Mouse (Mus musculus) T-cell, adult 2 months (primary cell): Measurements from ENCODE around the gene Ccdc12.
A peak's percentile ranks its signal among the peaks of the same experiment; 100 is the strongest.

Source experiments
- DNase-seq: peaks from one replicate; pipeline ENCODE4 v3.0.0; 2022; ENCODE audit warnings: low spot score

The Ccdc12 gene

GRCm38 (mm10) chr9:110645219-110645618 is 11.1 kb upstream of the Ccdc12 start:
- peak; percentile 82 for DNase-seq

- no peak for DNase-seq
These were observed 6.5 kb upstream of the Ccdc12 start for GRCm38 (mm10) chr9:110649775-110650174.

GRCm38 (mm10) chr9:110651931-110652722 is 4.2 kb upstream of the Ccdc12 start:
- DNase-seq: peak; percentile 26

GRCm38 (mm10) chr9:110652963-110653654 is 3.2 kb upstream of the Ccdc12 start:
- DNase-seq: peak; percentile 29

GRCm38 (mm10) chr9:110653655-110654461 is 2.4 kb upstream of the Ccdc12 start, which contains the start of gene Nbeal2:
Gene Nbeal2 (minus strand): TSS chr9:110654161.
- DNase-seq: peak; percentile 80

GRCm38 (mm10) chr9:110654726-110655650 is 1.3 kb upstream of the Ccdc12 start:
- no peak for DNase-seq

GRCm38 (mm10) chr9:110655651-110656007 is 674 bp upstream of the Ccdc12 start:
- no peak for DNase-seq

- peak; percentile 59 for DNase-seq
These were observed 1.3 kb downstream of the Ccdc12 start for GRCm38 (mm10) chr9:110657474-110658078.

- no peak for DNase-seq
These were observed 3.2 kb downstream of the Ccdc12 start for GRCm38 (mm10) chr9:110659521-110659920.

GRCm38 (mm10) chr9:110660208-110660607 is 3.9 kb downstream of the Ccdc12 start:
- no peak for DNase-seq

GRCm38 (mm10) chr9:110660856-110661612 is 4.7 kb downstream of the Ccdc12 start:
- DNase-seq: no peak

GRCm38 (mm10) chr9:110662844-110663243 is 6.5 kb downstream of the Ccdc12 start:
- DNase-seq: no peak

GRCm38 (mm10) chr9:110665912-110666311 is 9.6 kb downstream of the Ccdc12 start:
- DNase-seq: no peak

- no peak for DNase-seq
These were observed 10.1 kb downstream of the Ccdc12 start for GRCm38 (mm10) chr9:110666374-110666773.

GRCm38 (mm10) chr9:110667219-110667836 is 11.0 kb downstream of the Ccdc12 start:
- no peak for DNase-seq

- no peak for DNase-seq
These were observed 12.4 kb downstream of the Ccdc12 start for GRCm38 (mm10) chr9:110668601-110669293.

GRCm38 (mm10) chr9:110669785-110670184 is 13.5 kb downstream of the Ccdc12 start:
- DNase-seq: no peak

- DNase-seq: no peak
These were observed 16.3 kb downstream of the Ccdc12 start for GRCm38 (mm10) chr9:110672462-110673106.
